Mouse (Mus musculus) stomach, embryonic 15.5 days (tissue): ENCODE measurements around the gene Sctr. TPM values are rescaled to one million over a fixed set of nuclear protein-coding genes. Genes with fewer than 3 reads are reported as not detected.

Experiments used
- ATAC-seq: fragments of 200-750 bp; cut with Nextera tagmentation; 2 replicates; pipeline ENCODE4 v1.8.0; 2017; ENCODE audit warnings: low read depth, moderate number of reproducible peaks, moderate TSS enrichment; ENCODE audit not compliant: insufficient read depth, low FRiP score
- H3K27ac ChIP-seq: fragments of 300-500 bp; sonication (generic); 2 replicates; pipeline ENCODE4 v1.5.1; 2015; ENCODE audit warnings: mild to moderate bottlenecking, inconsistent platforms
- H3K27me3 ChIP-seq: fragments of 300-500 bp; sonication (generic); replicated peaks from 2 replicates; pipeline ENCODE4 v1.6.1; 2015; ENCODE audit warnings: inconsistent platforms
- H3K36me3 ChIP-seq: fragments of 300-500 bp; sonication (generic); 2 replicates; pipeline ENCODE4 v1.6.1; 2015; ENCODE audit warnings: inconsistent platforms
- H3K4me1 ChIP-seq: fragments of 300-500 bp; sonication (generic); 2 replicates; pipeline ENCODE4 v1.6.1; 2015; ENCODE audit warnings: inconsistent platforms
- H3K4me2 ChIP-seq: fragments of 300-500 bp; sonication (generic); 2 replicates; pipeline ENCODE4 v1.6.1; 2015; ENCODE audit warnings: mild to moderate bottlenecking, inconsistent platforms
- H3K4me3 ChIP-seq: fragments of 300-500 bp; sonication (generic); replicated peaks from 2 replicates; pipeline ENCODE4 v1.5.1; 2015; ENCODE audit warnings: inconsistent platforms
- H3K9ac ChIP-seq: fragments of 300-500 bp; sonication (generic); 2 replicates; pipeline ENCODE4 v1.6.1; 2015; ENCODE audit warnings: inconsistent platforms
- H3K9me3 ChIP-seq: fragments of 300-500 bp; sonication (generic); 2 replicates; pipeline ENCODE4 v1.6.1; 2016; ENCODE audit warnings: inconsistent platforms
- WGBS: fragments of 180-500 bp; shearing (Covaris S2); methylation state at CpG from one replicate; pipeline ENCODE4 v1.1.7; 2015; 5-methylcytosine and 5-hydroxymethylcytosine counted together
- polyA plus RNA-seq: library from polyadenylated mRNA; unstranded; fragments of >200 nt; fragmentation: Nextera tagmentation; extraction: Ambion mirVana; gene quantifications from 2 replicates; pipeline ENCODE4 v1.2.1, GENCODE M21; 2015

Sctr gene
- polyA plus RNA-seq, 1 experiment from 2014 or later = 1.3 TPM

GRCm38 (mm10) chr1:120056236-120056635 lies 49.5 kb downstream of the Sctr start:
- no peak for ATAC-seq
- 0 out of 2 replicates have a peak, but pooled peaks cover 3% of the 10 kb centered on the region for H3K4me1 ChIP-seq
- no peaks in the 10 kb centered on the region for H3K27me3 ChIP-seq
- H3K4me3 ChIP-seq = no peak overlapping the region
- no peaks in the 10 kb centered on the region for H3K9me3 ChIP-seq
- H3K27ac ChIP-seq = no peak overlapping the region
- 70% methylated on average over 7 of the region's 7 CpGs for WGBS
- H3K4me2 ChIP-seq = no peak overlapping the region
- no peak overlapping the region for H3K9ac ChIP-seq
- no peaks in the 10 kb centered on the region for H3K36me3 ChIP-seq

GRCm38 (mm10) chr1:120057044-120057443 lies 50.4 kb downstream of the Sctr start:
- WGBS = 49% methylated on average over 14 of the region's 14 CpGs

GRCm38 (mm10) chr1:120057674-120058430 lies 51.2 kb downstream of the Sctr start:
- 60% methylated on average over 8 of the region's 8 CpGs for WGBS
- H3K9me3 ChIP-seq = no peaks in the 10 kb centered on the region
- ATAC-seq = no peak
- H3K36me3 ChIP-seq = no peaks in the 10 kb centered on the region
- H3K9ac ChIP-seq = no peak overlapping the region
- no peak overlapping the region for H3K4me2 ChIP-seq
- H3K27me3 ChIP-seq = no peaks in the 10 kb centered on the region
- H3K4me3 ChIP-seq = no peak overlapping the region
- H3K27ac ChIP-seq = no peak overlapping the region
- 0 out of 2 replicates have a peak, but pooled peaks cover 3% of the 10 kb centered on the region for H3K4me1 ChIP-seq

More at GRCm38 (mm10) chr1:120057044-120057443, 50.4 kb downstream of the Sctr start:
- ATAC-seq = no peak; the same call in 1 of the 2 replicates
- 0 out of 2 replicates have a peak, but pooled peaks cover 3% of the 10 kb centered on the region for H3K4me1 ChIP-seq
- no peaks in the 10 kb centered on the region for H3K9me3 ChIP-seq
- H3K4me3 ChIP-seq = no peak overlapping the region
- H3K36me3 ChIP-seq = no peaks in the 10 kb centered on the region
- H3K9ac ChIP-seq = no peak overlapping the region
- H3K4me2 ChIP-seq = no peak overlapping the region
- H3K27ac ChIP-seq = no peak overlapping the region
- no peaks in the 10 kb centered on the region for H3K27me3 ChIP-seq

- no peak overlapping the region for H3K4me3 ChIP-seq
- no peaks in the 10 kb centered on the region for H3K9me3 ChIP-seq
- H3K27ac ChIP-seq = no peak overlapping the region
- 0 out of 2 replicates have a peak, but pooled peaks cover 4% of the 10 kb centered on the region for H3K4me1 ChIP-seq
- ATAC-seq = no peak
- 74% methylated on average over 5 of the region's 5 CpGs for WGBS
- no peak overlapping the region for H3K4me2 ChIP-seq
- H3K27me3 ChIP-seq = no peaks in the 10 kb centered on the region
- H3K9ac ChIP-seq = no peak overlapping the region
- no peaks in the 10 kb centered on the region for H3K36me3 ChIP-seq
Observed at GRCm38 (mm10) chr1:120060687-120061086, 54.0 kb downstream of the Sctr start.

GRCm38 (mm10) chr1:120062231-120062630 lies 55.5 kb downstream of the Sctr start:
- H3K9ac ChIP-seq = no peak overlapping the region
- no peak for ATAC-seq
- H3K4me3 ChIP-seq = no peak overlapping the region
- H3K27ac ChIP-seq = no peak overlapping the region
- no peaks in the 10 kb centered on the region for H3K27me3 ChIP-seq
- 85% methylated on average over 7 of the region's 7 CpGs for WGBS
- H3K36me3 ChIP-seq = no peaks in the 10 kb centered on the region
- H3K9me3 ChIP-seq = no peaks in the 10 kb centered on the region
- H3K4me1 ChIP-seq = peaks cover 4% of the 10 kb centered on the region; the same call in 1 of the 2 replicates
- no peak overlapping the region for H3K4me2 ChIP-seq

- Histone ChIP-seq H3K4me1 (peaks cover 4% of the 10 kb centered on the region; the same call in 1 of the 2 replicates), H3K4me2 (no peak overlapping the region), H3K9ac (no peak overlapping the region), H3K4me3 (no peak overlapping the region), H3K27ac (no peak overlapping the region), H3K27me3 (no peaks in the 10 kb centered on the region), H3K36me3 (no peaks in the 10 kb centered on the region), H3K9me3 (no peaks in the 10 kb centered on the region)
- ATAC-seq = no peak
- 84% methylated on average over 11 of the region's 11 CpGs for WGBS
Observed at GRCm38 (mm10) chr1:120064036-120064682, 57.5 kb downstream of the Sctr start.

- 64% methylated on average over 8 of the region's 8 CpGs for WGBS
- ATAC-seq = no peak
Observed at GRCm38 (mm10) chr1:120066159-120066558, 59.5 kb downstream of the Sctr start.

GRCm38 (mm10) chr1:120066625-120067024 lies 59.9 kb downstream of the Sctr start:
- no peak for ATAC-seq
- Histone ChIP-seq H3K36me3 (no peaks in the 10 kb centered on the region), H3K4me3 (no peak overlapping the region), H3K27ac (no peak overlapping the region), H3K9ac (no peak overlapping the region), H3K9me3 (no peaks in the 10 kb centered on the region), H3K27me3 (no peaks in the 10 kb centered on the region), H3K4me1 (peaks cover 4% of the 10 kb centered on the region; the same call in 1 of the 2 replicates), H3K4me2 (no peak overlapping the region)
- 68% methylated on average over 3 of the region's 3 CpGs for WGBS

More at GRCm38 (mm10) chr1:120066159-120066558, 59.5 kb downstream of the Sctr start:
- Histone ChIP-seq H3K9ac (no peak overlapping the region), H3K36me3 (no peaks in the 10 kb centered on the region), H3K4me3 (no peak overlapping the region), H3K9me3 (no peaks in the 10 kb centered on the region), H3K27ac (no peak overlapping the region), H3K4me1 (peaks cover 4% of the 10 kb centered on the region; the same call in 1 of the 2 replicates), H3K4me2 (no peak overlapping the region), H3K27me3 (no peaks in the 10 kb centered on the region)

- Histone ChIP-seq H3K27ac (no peak overlapping the region), H3K9me3 (no peaks in the 10 kb centered on the region), H3K4me3 (no peak overlapping the region), H3K9ac (no peak overlapping the region), H3K4me1 (peaks cover 16% of the 10 kb centered on the region; the same call in 1 of the 2 replicates), H3K4me2 (no peak overlapping the region), H3K36me3 (no peaks in the 10 kb centered on the region), H3K27me3 (no peaks in the 10 kb centered on the region)
- no peak for ATAC-seq
- 83% methylated on average over 5 of the region's 5 CpGs for WGBS
Observed at GRCm38 (mm10) chr1:120069120-120069519, 62.4 kb downstream of the Sctr start.

GRCm38 (mm10) chr1:120070168-120070567 lies 63.5 kb downstream of the Sctr start:
- H3K9ac ChIP-seq = no peak overlapping the region

GRCm38 (mm10) chr1:120071133-120071532 lies 64.4 kb downstream of the Sctr start:
- no peak overlapping the region for H3K9ac ChIP-seq
- peaks cover 16% of the 10 kb centered on the region; the same call in 1 of the 2 replicates for H3K4me1 ChIP-seq
- 0 out of 2 replicates have a peak, but pooled peaks cover 3% of the 10 kb centered on the region for H3K27me3 ChIP-seq
- no peaks in the 10 kb centered on the region for H3K9me3 ChIP-seq
- H3K27ac ChIP-seq = no peak overlapping the region
- no peaks in the 10 kb centered on the region for H3K36me3 ChIP-seq
- H3K4me2 ChIP-seq = no peak overlapping the region
- WGBS = 85% methylated on average over 4 of the region's 4 CpGs
- ATAC-seq = no peak
- H3K4me3 ChIP-seq = no peak overlapping the region

More at GRCm38 (mm10) chr1:120070168-120070567, 63.5 kb downstream of the Sctr start:
- 54% methylated on average over 6 of the region's 6 CpGs for WGBS
- Histone ChIP-seq H3K4me1 (peaks cover 20% of the 10 kb centered on the region; the same call in 1 of the 2 replicates), H3K4me2 (no peak overlapping the region), H3K36me3 (no peaks in the 10 kb centered on the region), H3K9me3 (no peaks in the 10 kb centered on the region), H3K4me3 (no peak overlapping the region), H3K27me3 (0 out of 2 replicates have a peak, but pooled peaks cover 3% of the 10 kb centered on the region), H3K27ac (no peak overlapping the region)
- ATAC-seq = no peak

- 6% methylated on average over 16 of the region's 16 CpGs for WGBS
- no peak overlapping the region for H3K27ac ChIP-seq
- H3K4me1 ChIP-seq = 0 out of 2 replicates have a peak, but pooled peaks cover 16% of the 10 kb centered on the region
- H3K9ac ChIP-seq = no peak overlapping the region
- H3K9me3 ChIP-seq = no peaks in the 10 kb centered on the region
- no peaks in the 10 kb centered on the region for H3K36me3 ChIP-seq
- H3K4me3 ChIP-seq = peak overlapping the region; percentile 38
- H3K4me2 ChIP-seq = peak overlapping the region; percentile 89
- H3K27me3 ChIP-seq = 0 out of 2 replicates have a peak, but pooled peaks cover 3% of the 10 kb centered on the region
- ATAC-seq = no peak
Observed at GRCm38 (mm10) chr1:120072900-120073299, 66.2 kb downstream of the Sctr start.
